Mouse (Mus musculus) gastrocnemius, postnatal 10 days (tissue): Measurements from ENCODE around the gene Mup14. TPM values are rescaled to one million over a fixed set of nuclear protein-coding genes. Genes with fewer than 3 reads are reported as not detected.
"Not testable (repeated sequence)": the region's sequence is repeated elsewhere in the genome, so short reads cannot be mapped to it uniquely, and the experiment has no call there.

ENCODE experiments used
- DNase-seq: peaks from one replicate; pipeline ENCODE4 v3.0.0; 2021; ENCODE audit warnings: mixed read lengths
- long read RNA-seq, 2 experiments: library from polyadenylated mRNA; stranded (forward); transcript quantifications; one replicate each; pipeline ENCODE4 v2.0.0; 2021
- total RNA-seq, 2 experiments: library from RNA; stranded (reverse); gene quantifications; 2 replicates each; pipeline ENCODE4 v1.2.3; 2021

The Mup14 gene
- total RNA-seq, result not detected
- long read RNA-seq, experiment 1, result 0 reads
- long read RNA-seq, experiment 2, result 0 reads

- not testable (repeated sequence) for DNase-seq
Measured at GRCm38 (mm10) chr4:61303900-61304299, at the start of gene Mup14. Gene Mup14, minus strand, starts transcription at chr4:61304000.

- DNase-seq, result not testable (repeated sequence)
Measured at GRCm38 (mm10) chr4:61338108-61338507, 34.3 kb upstream of the Mup14 start.

Other genes starting within 250 kb of the Mup14 start
- gene Mup13, start 75.7 kb downstream of the Mup14 start, total RNA-seq, result not detected
- gene Mup15, start 135.7 kb upstream of the Mup14 start, total RNA-seq, result not detected
- not detected for gene Mup16, start 215.5 kb upstream of the Mup14 start, total RNA-seq